Mouse (Mus musculus): ENCODE data around the gene Taar8c.
"Not testable (repeated sequence)": the region's sequence is repeated elsewhere in the genome, so short reads cannot be mapped to it uniquely, and the experiment has no call there.

The Taar8c gene

DNA sequence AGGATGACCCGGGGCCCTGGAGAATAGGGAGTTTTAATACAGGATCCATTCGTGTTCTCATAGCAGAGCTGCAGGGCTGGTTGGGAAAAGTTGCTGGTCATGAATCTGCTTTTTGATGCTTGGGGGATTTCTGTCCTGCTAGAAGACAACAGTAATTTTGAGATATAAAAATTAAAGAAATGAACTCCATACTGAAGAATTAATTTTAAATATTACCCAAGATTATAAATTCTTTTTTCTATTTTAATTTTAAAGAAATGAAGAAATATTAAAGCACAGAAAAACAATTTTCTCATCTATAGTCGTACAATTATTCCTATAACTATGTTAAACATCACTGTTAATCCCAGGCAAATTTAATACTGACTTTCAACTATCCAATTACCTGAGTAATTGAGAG, at the start of gene Taar8c:
Taar8c (minus strand) TSS at position 101 of the 400 bp plus-strand sequence.
- DNase-seq: not testable (repeated sequence)

DNA sequence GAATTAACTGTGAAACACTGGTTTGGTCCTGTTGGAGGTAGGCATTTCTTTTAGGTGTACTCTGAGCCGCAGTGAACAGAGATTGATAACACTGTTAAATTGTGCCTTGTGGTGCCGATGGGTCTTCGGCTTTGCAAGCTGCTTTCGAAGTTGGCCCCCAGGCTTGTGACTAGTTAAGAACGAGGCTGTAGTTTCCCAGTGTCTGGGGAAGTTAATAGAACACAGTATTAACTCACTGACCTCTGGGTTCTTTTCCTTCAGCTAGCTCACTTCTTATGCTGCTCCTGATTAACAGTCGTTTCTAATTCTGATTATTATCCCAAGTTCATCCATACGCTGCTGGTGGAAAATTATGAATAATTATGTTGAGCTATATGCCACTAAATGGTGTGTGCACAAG, 48.4 kb upstream of the Taar8c start:
- no peak for DNase-seq

- peak; percentile 96 for DNase-seq
Observed at GRCm38 (mm10) chr10:24149135-24149781, 47.5 kb upstream of the Taar8c start, which contains the start of gene Stx7. Stx7 (plus strand) TSS chr10:24149302.

DNA sequence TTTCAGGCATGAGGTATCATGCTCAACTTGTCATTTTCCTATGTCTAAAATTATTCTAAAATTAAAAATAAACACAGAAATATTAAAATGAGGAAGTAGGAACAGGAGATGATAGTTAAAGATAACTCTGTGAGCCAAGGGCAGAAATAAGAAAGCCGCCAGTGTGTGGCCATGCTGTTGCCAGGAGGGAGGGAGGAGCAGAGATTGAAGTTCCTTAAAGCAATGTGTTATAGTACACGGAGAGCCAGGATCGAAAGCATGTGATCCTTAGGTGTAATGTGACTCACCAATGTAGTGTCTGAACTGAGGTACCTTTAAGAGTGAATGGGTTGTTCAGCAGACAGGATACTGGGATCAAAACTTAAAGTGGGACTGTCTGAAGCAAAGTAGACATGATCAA, 41.0 kb upstream of the Taar8c start:
- DNase-seq: no peak

- DNase-seq: no peak
Observed at GRCm38 (mm10) chr10:24138623-24139261, 37.0 kb upstream of the Taar8c start.

- no peak for DNase-seq
Observed at GRCm38 (mm10) chr10:24134071-24134645, 32.4 kb upstream of the Taar8c start.

DNA sequence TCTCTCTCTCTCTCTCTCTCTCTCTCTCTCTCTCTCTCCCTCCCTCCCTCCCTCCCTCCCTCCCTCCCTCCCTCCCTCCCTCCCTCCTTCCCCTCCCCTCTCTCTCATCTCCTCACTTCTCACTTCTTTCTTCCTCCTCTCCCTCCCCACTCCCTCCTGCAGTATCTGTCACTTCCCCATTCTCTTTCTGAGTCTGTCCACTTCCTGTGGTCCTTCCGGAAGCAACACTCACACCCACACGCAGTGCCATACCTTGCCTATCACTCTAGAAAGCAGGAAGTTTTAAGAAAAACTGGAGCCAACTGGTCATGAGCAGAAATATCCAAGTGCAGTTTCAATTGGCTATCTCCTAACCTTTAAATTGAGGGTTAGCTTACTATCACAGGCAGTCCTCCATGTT, 31.4 kb upstream of the Taar8c start:
- DNase-seq: no peak

GRCm38 (mm10) chr10:24132273-24132672, 30.6 kb upstream of the Taar8c start:
- DNase-seq: no peak

DNA sequence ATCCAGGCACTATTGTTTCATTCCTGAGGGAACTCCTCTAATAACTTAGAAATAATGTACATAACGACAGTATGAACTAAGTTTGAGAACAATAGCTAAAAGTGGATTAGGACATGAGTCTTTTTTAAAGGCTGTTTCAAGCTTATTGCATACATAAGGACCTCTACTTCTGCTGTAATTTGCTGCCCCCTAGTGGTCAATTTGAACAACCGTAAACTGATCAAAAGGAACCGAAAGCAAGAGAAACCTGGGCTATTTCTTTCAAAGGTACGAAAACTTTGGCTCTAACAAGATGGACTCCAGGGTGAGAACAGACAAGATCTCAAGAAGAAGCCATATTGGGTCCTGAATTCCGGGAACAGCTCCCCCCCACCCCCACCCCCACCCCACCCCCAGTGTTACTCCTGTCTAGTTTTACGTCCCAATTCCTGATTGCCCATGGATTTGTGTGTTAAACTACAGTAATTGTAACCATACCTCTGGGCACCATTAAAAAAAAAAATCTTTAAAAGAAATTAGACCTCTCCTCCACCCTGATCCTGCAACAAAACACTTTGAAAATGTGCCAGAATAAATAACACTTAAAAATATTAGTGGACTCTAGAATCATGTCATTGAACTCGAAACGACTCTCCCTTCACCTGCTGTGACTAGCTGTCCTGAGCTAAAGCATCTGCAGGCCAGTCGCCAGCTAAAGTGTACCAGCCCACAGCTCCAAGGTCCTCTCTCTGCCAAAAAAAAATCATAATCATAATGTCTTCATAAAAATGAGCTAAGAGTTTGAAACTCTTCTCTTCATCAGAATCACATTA, 29.9 kb upstream of the Taar8c start:
- peak; percentile 59 for DNase-seq

DNA sequence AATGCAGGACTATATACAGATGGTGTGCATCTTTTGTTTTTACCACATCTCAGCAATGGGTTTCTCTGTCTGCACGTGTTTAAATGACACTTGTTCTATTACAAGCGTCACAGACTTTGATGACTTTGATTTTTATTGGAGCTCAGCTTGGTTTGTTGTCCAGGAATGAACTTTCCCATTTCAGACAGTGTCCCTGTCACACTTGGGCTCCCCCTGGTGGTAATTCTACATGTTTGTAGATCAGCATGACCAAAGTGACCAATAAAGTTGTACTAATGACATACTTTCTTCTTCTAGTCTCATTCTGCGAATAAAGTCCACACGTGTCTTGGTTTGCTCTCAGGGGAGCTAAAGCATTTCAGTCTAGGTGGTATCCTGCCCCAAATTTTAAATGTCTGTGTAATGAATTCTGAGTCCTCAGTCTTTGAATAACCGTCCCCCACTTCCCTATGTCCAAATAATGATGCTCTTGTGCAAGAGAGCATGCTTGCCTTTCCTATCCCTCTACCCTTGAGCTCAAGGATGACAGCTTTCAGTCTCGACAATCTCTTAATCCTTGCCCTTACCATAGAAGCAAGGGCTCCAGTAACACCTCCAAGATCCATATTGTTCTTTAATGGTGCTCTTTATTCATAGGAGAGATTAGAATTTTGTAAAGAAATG, 9.5 kb upstream of the Taar8c start:
- DNase-seq: peak; percentile 40

DNA sequence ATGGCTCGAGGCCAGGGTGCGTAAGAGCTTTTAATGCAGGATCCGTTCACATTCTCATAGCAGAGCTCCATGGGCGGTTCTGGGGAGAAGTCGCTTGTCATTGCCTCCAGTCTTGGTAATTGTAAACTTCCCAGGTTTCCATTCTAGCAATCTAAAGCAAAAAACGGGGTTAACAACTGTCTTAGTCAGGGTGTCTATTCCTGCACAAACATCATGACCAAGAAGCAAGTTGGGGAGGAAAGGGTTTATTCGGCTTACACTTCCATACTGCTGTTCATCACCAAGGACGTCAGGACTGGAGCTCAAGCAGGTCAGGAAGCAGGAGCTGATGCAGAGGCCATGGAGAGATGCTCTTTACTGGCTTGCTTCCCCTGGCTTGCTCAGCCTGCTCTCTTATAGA, 7.7 kb upstream of the Taar8c start, which contains the start of gene Taar9:
Taar9 (minus strand) TSS at position 101 of the 400 bp plus-strand sequence.
- not testable (repeated sequence) for DNase-seq

DNA sequence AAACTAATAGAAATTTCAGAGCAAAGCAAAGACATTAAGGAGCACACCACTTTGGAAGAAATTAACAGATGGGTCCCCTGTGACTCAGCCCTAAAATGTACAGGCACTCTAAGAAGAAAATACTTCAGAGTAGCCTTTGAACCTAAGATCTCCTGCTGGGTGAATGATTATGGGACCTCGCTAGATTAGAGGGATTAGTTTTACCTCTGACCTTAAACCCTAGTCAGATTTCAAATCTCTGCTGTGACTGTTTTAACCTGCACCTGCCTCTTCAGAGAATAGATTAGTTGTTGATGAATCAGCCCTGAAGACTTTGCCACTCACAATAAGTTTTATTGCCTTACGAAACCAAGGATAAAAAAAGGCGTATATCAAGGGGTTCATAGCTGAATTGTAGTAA, 6.5 kb upstream of the Taar8c start:
- no peak for DNase-seq

DNA sequence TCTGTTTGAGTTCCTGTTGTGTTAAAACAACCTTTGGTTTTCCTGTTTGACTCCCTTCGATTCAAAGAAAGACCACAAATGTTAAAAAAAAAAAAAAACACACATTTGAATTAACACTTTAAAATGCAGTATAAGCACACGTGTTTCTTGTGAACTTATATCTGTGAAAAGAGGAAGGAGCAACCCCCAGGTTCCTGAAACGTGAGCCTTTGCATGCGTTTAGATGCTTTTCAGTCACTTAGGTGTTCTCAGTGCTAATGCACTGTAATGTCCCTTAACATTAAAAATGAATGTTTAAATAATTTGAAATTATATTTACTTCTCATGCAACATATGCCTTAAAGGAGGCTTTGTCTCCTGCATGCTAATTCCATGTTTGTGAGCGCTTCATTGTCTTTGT, 6.0 kb upstream of the Taar8c start:
- DNase-seq: no peak

GRCm38 (mm10) chr10:24103299-24103698, 1.6 kb upstream of the Taar8c start:
- not testable (repeated sequence) for DNase-seq

DNA sequence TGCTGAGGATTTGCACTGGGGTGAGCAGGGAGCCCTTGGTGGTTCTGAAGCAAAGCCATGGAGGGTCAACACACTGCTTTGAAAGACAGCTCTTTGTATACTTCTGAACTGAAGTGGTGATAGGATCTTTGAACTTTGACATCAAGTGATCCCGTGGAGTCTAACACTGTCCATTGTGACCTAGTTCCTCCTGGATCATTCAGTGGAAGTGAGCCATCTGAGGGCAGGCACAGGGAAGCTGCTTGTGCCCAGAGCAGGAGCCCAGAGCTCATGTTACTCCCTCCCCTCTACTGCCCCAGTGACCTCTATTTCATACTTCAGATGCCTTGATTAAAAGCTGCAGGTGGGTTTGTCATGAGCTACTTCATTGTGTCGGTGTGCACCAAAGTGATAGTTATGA, 4.7 kb downstream of the Taar8c start:
- not testable (repeated sequence) for DNase-seq

- DNase-seq: no peak
Observed at GRCm38 (mm10) chr10:24092194-24092593, 9.5 kb downstream of the Taar8c start, which contains the start of gene Taar8b. Taar8b (minus strand) TSS chr10:24092294.

GRCm38 (mm10) chr10:24087168-24087567, 14.5 kb downstream of the Taar8c start:
- no peak for DNase-seq

DNA sequence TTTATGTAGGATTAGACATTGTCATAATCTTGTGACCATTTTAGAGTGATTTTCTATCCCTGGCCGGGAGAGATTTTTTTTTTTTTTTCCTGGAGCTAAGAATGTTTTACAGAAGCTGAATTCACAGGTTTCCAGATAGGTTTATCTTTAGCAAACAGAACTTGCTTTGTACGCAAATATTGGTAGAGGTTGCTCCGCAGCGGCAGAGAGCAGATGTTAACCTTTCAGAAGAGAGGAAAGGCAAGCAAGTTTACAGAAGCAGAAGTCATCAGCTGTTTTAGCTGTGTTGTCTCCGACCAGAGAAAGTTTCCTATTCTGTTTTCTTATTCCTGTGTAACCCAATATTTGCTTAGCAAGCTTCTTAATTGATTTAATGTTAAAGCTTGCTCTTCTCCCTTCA, 15.2 kb downstream of the Taar8c start:
- DNase-seq: no peak

- DNase-seq: no peak
Observed at GRCm38 (mm10) chr10:24085936-24086335, 15.8 kb downstream of the Taar8c start.

DNA sequence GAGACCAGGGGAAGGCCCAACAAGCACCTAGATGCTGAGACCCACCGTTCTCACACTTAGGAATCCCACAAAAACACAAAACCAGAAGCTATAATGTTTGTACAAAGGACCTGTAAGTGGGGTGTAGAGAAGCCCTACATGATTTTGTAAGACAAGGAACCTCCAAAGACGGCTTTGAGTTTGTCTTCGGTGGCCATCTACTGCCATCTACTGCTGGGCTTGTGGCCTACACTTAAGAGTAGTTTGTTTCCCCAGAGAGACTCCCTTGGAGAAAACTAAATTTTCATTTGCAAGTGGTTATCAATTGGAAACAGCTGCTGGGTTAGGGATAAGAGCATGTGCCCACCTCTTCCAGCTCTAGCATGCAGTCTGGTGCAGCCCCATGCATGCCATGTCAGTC, 21.5 kb downstream of the Taar8c start:
- DNase-seq: peak; percentile 53

GRCm38 (mm10) chr10:24076200-24076599, 25.5 kb downstream of the Taar8c start, which contains the start of gene Taar8a:
Taar8a (plus strand) TSS chr10:24076500.
- DNase-seq: not testable (repeated sequence)

GRCm38 (mm10) chr10:24074751-24075150, 27.0 kb downstream of the Taar8c start:
- DNase-seq: not testable (repeated sequence)

GRCm38 (mm10) chr10:24058986-24059385, 42.7 kb downstream of the Taar8c start:
- no peak for DNase-seq
